Mouse (Mus musculus) cortical plate, adult 2 months (tissue): Measurements from ENCODE around the gene Hoxb2. TPM values are rescaled to one million over a fixed set of nuclear protein-coding genes. Genes with fewer than 3 reads are reported as not detected.

ENCODE experiments used
- H3K27ac ChIP-seq: fragments of 200-500 bp; 2 replicates; pipeline ENCODE4 v1.5.1; 2012; ENCODE audit warnings: low read length, control low read depth, inconsistent platforms; ENCODE audit not compliant: insufficient read depth
- H3K4me1 ChIP-seq: fragments of 200-500 bp; 2 replicates; pipeline ENCODE4 v1.6.1; 2011; ENCODE audit warnings: low read length; ENCODE audit not compliant: control insufficient read depth, insufficient read depth
- H3K4me3 ChIP-seq: fragments of 200-500 bp; 2 replicates; pipeline ENCODE4 v1.5.1; 2011; ENCODE audit warnings: mild to moderate bottlenecking, low read length, control low read depth; ENCODE audit not compliant: insufficient read depth
- CTCF ChIP-seq: fragments of 200-500 bp; IDR thresholded peaks from 2 replicates; pipeline ENCODE4 v1.5.1; 2011; ENCODE audit warnings: mild to moderate bottlenecking, control low read depth, low read length; ENCODE audit not compliant: insufficient read depth; ENCODE audit errors: extremely low read depth
- POLR2A ChIP-seq: fragments of 200-500 bp; IDR thresholded peaks from 2 replicates; pipeline ENCODE4 v1.6.1; 2011; ENCODE audit warnings: mild to moderate bottlenecking, low read length, control low read depth; ENCODE audit not compliant: insufficient read depth; ENCODE audit errors: extremely low read depth
- polyA plus RNA-seq: library from polyadenylated mRNA; depleted of rRNA; stranded (reverse); fragments of >200 nt; gene quantifications from 2 replicates; pipeline ENCODE4 v1.2.3, GENCODE M21; 2012

The Hoxb2 gene
- polyA plus RNA-seq, 1 experiment = not detected

DNA sequence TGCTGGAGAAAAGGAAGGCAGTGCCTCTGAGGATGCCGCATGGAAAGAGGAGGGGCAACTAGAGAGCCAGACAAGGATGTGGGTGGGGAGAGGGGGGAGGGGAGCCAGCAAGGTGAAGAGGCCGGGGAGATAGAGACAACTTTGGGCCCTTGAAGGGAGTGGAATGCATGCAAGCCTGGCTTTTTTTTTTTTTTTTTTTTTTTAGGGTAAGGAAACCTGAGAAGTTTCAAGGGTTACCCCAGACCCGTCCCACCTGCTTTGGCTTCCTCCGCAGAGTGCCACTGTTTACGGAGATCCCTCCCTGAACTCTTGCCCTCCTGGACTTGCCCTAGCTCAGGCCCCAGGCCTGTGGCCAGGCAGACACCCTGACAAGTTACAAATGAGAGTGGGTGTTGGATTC lies 13.5 kb downstream of the Hoxb2 start:
- Histone ChIP-seq H3K4me1 (no peaks in the 10 kb centered on the region), H3K4me3 (no peak overlapping the region), H3K27ac (no peak overlapping the region)
- TF ChIP-seq POLR2A (no peak), CTCF (no peak)

DNA sequence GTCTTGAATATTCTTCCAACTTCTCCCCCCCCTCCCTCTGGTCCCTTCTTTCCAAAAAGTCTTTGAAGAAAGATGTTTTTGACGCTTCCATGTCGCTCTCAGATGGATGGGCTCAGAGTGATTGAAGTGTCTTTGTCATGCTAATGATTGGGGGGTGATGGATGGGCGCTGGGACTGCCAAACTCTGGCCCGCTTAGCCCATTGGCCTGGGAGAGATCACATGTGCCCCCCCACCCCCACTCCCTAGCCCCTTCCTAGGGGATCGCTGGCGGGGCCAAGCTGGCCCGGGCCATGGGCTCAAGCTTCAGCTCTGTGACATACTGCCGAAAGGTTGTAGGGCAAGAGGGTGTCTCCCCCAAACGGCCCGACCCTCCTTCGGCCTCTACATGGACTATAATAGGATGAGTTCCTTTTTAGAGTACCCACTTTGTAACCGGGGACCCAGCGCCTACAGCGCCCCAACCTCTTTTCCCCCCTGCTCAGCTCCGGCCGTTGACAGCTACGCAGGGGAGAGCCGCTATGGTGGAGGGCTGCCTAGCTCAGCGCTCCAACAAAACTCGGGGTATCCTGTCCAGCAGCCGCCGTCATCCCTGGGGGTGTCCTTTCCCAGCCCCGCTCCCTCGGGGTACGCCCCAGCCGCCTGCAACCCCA lies 15.2 kb downstream of the Hoxb2 start, which contains the start of gene Hoxb1:
Gene Hoxb1, plus strand, starts transcription at position 312 of the 651 bp plus-strand sequence.
- Histone ChIP-seq H3K4me1 (no peaks in the 10 kb centered on the region), H3K4me3 (no peak within 1 kb of the TSS), H3K27ac (no peak within 1 kb of the TSS)
- TF ChIP-seq POLR2A (no peak), CTCF (no peak)

DNA sequence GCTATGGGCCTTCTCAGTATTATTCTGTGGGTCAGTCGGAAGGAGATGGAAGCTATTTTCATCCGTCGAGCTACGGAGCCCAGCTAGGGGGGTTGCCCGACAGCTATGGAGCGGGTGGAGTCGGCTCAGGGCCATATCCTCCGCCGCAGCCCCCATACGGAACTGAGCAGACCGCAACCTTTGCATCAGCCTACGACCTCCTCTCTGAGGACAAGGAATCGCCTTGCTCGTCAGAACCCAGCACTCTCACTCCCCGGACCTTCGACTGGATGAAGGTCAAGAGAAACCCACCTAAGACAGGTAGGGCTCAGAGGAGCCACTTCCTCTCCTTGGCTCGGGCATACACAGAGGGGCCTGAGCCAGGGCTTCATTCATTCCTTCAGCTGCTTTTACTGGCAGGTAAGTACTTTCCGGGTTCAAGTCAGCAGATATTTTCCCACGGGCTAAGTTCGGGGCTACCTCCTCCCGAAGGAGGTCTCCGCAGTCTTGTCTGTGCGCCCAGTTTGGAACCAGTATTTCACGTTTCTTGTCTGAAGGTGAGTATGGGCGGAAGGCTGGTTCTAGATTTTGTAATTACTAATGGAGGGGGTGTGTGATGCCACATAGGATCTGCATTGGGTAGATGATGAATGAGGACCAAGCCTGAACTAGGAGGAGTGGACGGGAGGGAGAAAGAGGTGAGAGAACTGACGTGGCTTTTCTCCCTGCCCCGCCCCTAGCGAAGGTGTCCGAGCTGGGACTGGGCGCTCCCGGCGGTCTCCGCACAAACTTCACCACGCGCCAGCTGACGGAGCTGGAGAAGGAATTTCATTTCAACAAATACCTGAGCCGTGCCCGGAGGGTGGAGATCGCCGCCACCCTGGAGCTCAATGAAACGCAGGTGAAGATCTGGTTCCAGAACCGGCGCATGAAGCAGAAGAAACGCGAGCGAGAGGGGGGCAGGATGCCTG lies 16.0 kb downstream of the Hoxb2 start:
- H3K27ac ChIP-seq = no peak overlapping the region
- TF ChIP-seq CTCF = no peak
- no peak for TF ChIP-seq POLR2A
- no peak overlapping the region for H3K4me3 ChIP-seq
- H3K4me1 ChIP-seq = no peaks in the 10 kb centered on the region

DNA sequence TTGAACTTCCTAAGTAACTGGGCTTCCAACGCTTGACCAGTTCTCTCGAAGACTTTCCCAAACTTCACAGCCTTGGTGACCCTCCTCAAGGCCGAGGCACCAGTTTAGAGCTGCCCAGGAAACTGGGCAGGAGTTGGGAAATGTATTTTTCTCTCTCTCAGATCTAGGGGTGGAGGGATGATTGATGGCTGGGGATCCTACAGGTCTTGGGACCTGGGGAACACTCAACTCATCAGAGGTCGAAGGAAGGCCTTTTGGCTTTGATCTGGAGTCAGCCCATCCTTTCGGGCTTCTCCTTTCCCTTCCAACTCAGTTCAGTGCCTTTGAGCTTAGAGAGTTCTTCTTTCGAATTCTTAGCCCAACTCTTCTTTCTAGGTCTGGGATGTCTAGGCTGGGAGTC lies 16.8 kb downstream of the Hoxb2 start:
- no peaks in the 10 kb centered on the region for H3K4me1 ChIP-seq
- no peak for TF ChIP-seq CTCF
- no peak for TF ChIP-seq POLR2A
- no peak overlapping the region for H3K4me3 ChIP-seq
- no peak overlapping the region for H3K27ac ChIP-seq

DNA sequence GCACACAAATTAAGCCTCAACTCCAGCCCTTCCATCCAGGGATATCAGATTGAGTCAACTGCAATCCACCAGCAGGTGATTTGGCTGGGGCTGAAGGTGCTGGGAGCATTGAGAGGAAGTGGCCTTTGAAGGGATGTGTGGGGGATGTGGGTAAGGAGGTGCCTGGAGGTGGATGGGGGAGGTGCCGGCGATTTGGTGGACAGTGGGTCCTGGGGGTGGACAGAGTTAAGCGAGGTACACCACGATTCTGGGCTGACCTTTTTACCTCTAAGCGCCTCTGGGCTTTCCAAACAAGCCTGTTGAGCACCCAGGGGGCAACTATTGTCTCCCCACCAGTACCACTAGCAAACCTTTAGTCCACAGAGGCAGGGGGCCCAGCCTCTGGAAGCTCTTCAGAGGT lies 18.4 kb downstream of the Hoxb2 start:
- no peak for TF ChIP-seq POLR2A
- no peak for TF ChIP-seq CTCF
- Histone ChIP-seq H3K27ac (no peak overlapping the region), H3K4me1 (no peaks in the 10 kb centered on the region), H3K4me3 (no peak overlapping the region)

DNA sequence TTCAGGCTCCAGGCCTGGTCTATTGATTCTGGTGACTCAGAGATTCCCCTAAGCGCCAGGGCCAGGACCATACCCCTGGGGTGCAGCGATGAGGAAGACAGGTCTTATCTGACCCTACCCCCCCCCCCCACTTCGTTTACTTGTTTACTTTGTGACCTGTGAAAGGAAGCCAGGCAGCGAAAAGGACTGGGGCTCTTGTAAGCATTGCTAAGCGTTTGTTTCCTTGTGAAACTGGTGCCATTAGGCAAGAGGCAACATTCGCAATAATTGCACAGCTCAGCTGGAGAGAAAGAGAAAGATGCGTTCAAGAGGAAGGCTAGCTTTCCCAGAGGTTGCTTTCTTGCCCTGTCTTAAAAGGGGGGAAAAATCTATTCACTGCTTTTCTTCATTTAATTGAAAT lies 18.8 kb downstream of the Hoxb2 start:
- H3K4me3 ChIP-seq = no peak overlapping the region
- no peak for TF ChIP-seq CTCF
- no peak for TF ChIP-seq POLR2A
- H3K4me1 ChIP-seq = no peaks in the 10 kb centered on the region
- no peak overlapping the region for H3K27ac ChIP-seq

DNA sequence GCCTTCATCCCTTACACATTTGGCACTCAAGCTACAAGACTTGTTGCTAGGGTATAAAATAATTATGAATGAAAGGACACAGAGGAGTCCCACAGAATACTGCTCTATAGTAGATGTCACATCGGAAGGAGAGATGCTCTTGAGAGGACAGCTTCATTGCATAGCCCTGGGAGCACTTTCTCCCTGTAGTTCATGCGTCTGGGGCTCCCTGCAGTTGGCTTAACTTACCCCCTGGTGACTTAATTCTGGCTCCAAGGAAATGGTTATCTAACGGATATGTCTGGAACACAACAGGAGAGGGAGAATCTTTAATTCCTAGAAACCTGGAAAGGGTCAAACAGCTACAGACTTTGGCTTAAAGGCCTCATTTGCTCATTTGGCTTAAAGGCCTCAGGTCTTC lies 21.4 kb downstream of the Hoxb2 start:
- H3K27ac ChIP-seq = no peak overlapping the region
- no peak overlapping the region for H3K4me3 ChIP-seq
- no peaks in the 10 kb centered on the region for H3K4me1 ChIP-seq
- TF ChIP-seq CTCF = no peak
- TF ChIP-seq POLR2A = no peak

DNA sequence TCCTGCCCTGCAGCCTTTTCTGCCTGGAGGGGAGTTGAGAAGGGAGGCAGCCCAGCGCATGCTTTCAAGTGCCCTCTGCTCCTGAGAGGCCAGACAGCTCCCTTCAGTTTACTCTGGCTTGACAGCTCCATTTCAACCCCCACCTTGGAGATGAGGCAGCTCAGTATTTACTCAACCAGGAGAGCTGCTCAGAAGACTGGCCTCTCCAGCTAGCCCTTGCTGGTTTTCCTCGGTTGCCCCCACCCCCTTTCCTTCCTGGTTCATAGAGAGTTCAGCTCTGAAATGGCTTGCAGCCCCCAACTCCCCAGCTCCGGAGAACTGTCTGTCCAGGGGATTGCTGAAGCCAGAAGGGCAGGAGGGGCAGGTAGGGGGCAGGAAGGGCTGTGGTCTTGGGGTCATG lies 22.2 kb downstream of the Hoxb2 start:
- Histone ChIP-seq H3K4me3 (no peak overlapping the region), H3K27ac (no peak overlapping the region), H3K4me1 (no peaks in the 10 kb centered on the region)
- TF ChIP-seq POLR2A = no peak

DNA sequence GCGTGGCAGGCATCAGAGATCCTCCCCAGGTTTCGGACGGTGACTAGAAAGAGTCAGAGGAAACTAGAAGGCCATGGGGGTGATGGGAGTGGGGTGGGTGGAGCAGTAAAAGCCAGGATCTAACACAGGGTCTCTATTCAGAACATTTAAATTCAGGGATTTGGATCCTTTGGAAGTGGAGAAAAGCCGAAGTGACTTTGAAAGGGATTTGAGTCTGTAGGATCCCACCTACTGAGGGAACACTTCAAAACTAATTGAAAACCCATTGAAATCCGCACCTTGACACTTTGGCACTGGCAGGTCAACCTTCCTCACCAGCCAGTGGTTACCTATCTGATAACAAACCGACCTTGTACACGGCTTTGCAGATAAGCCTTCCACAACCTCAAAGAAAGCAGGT lies 24.5 kb downstream of the Hoxb2 start:
- Histone ChIP-seq H3K4me1 (no peaks in the 10 kb centered on the region), H3K27ac (no peak overlapping the region), H3K4me3 (no peak overlapping the region)
- TF ChIP-seq POLR2A (no peak), CTCF (no peak)

DNA sequence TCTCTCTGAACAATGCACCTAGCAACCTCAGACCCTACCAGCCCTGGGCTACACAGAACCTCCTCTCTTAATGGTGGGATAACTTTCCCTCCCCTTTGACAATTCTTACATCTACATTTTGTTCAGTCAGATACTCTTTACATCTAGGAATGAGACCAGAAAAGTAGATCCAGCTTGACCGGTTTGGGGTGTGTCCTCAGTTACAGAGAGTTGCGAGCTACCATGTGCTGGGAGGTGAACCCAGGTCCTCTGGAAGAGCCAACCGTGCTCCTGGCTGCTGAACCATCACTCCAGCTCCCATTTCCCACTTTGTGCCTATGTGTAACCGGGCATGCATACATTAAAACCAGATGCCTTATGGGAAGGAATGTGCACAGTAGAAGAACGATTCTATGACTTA lies 33.1 kb downstream of the Hoxb2 start:
- H3K4me1 ChIP-seq = no peaks in the 10 kb centered on the region
- no peak overlapping the region for H3K4me3 ChIP-seq
- no peak overlapping the region for H3K27ac ChIP-seq
- TF ChIP-seq CTCF = no peak
- no peak for TF ChIP-seq POLR2A
